Mouse (Mus musculus): ENCODE data around the gene Zswim7. TPM values are rescaled to one million over a fixed set of nuclear protein-coding genes. Genes with fewer than 3 reads are reported as not detected.
"Not testable (repeated sequence)": the region's sequence is repeated elsewhere in the genome, so short reads cannot be mapped to it uniquely, and the experiment has no call there.

The Zswim7 gene
- 20.2 and 22.1 TPM in 2 replicates for total RNA-seq (2021)
- long read RNA-seq, transcript Zswim7-201 (5 exons, 732 nt), result major isoform, 12 of 14 reads
- long read RNA-seq, partial matches to known transcripts, result 0 of 14 reads
- long read RNA-seq, other reads (novel, unspliced or antisense), result 2 of 14 reads

DNA sequence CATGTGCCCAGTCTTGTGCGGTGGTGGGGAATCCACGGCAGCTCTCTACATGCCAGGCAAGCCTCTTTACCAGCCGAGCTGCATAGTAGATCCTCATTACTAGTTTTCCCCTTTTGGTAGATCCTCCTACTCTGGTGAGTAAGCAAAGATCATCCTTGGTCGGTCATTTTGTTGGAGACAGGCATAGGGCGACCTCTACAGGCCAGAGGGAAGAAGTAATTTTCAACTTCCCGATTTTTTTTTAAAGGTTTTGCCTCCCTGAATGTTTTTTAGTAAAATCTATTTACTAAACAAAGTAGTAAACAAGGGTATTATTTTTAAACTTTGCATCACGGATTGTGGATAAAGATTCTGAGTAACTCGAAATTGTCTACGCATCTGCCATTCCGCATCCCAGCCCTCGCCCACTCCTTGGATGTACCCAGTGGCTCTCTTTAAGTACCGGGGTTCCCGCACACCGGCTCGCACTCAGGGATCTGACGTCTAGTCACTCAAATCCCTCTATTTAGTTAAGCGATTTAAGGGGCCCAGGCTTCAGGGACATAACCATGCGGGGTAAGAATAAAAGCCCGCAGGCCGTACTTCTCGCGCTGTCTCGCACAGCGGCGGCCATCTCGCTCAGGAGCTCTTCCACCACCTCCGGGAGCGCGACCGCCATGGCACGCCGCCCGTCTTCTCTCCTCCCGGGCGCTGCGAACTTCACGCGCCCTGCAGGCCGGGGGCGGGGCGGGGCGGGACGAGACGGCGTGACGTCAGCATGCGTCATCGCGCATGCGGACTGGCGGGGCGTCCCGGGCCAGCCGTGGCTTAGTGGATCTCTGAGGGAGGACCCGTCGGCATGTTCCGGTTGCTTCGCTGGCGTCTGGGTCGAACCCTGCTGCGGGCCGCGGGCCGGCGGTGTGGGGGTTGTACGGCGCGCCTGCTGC lies at the start of gene Zswim7, which contains the start of gene Ttc19:
TSS of gene Zswim7 (minus strand) at position 701 of the 926 bp plus-strand sequence.
TSS of gene Ttc19 (plus strand) at position 799 of the 926 bp plus-strand sequence.
- DNase-seq, result peak; percentile 96

DNA sequence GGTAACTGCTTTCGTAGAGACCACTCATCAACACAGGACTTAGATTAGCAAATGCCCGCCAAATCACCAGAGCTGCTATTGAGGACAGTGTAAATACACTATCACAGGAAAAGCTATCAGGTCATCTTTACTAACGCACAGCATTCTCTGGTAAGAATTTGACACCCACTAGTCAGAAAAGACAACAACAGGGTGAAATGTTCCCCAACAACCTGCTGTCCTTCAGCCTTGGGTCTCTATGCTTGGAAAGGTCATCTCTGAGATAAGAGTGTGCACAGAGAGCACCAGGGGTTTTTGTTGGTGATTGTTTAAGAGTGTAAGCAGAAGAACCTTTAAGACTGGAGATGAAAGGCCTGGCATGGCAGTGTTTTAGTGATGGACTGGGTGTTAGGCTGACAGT lies 42.5 kb upstream of the Zswim7 start:
- no peak for DNase-seq

DNA sequence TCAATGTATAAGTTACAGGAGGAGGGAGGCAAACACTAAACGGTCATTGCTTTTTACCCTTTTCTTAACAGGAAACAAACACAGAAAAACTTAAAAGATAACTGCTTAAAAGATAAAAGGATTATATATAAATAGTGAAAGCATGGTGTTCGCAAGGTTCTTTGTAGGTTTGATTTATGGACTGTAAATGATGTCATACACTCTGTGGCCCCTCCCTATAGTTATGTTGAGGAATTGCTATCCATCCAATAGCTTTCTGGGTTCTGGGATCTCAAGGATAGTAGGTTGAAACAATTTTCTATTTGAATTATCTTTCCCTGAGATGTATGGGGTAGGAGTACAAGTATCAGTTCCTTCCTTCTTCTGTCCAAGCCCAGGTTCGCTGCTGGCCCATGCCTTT lies 38.9 kb upstream of the Zswim7 start:
- DNase-seq, result no peak

DNA sequence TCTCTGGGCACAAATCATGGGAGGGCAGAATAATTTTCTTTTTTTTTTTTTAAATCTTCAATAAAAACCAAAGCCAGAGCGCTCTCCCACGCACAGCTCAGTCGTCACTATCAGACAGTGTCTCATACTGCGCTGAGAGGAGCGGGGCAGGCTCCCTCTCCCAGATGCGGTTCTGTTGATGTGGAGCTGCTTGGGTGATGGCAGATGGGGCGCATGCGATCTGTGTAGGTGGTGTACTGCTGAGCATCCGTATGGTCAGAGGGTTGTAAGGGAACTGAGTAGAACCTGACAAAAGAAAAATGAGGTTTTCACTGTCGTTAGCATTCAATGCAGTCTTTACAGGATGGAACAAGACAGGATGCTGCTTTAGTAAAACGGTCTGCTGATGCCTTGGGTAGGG lies 36.6 kb upstream of the Zswim7 start:
- DNase-seq, result no peak

DNA sequence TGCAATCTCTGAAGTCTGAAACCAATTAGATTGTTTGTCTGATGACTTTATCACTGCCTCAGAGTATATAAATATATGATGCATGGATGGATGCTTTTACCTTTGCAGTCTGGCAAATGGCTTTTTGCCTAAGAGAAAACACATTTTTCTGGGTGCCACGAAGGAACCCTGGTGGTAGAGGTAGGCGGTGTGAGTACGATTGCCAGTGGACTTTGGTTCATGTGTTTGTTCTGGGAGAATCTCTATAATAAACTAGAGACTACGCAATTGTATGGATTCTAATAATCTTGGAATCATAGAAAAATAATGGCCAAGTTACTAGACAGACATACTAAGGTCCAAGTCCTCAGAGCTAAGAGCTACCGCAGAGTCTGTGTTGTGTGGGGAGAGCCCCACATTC lies 33.8 kb upstream of the Zswim7 start:
- DNase-seq, result no peak

DNA sequence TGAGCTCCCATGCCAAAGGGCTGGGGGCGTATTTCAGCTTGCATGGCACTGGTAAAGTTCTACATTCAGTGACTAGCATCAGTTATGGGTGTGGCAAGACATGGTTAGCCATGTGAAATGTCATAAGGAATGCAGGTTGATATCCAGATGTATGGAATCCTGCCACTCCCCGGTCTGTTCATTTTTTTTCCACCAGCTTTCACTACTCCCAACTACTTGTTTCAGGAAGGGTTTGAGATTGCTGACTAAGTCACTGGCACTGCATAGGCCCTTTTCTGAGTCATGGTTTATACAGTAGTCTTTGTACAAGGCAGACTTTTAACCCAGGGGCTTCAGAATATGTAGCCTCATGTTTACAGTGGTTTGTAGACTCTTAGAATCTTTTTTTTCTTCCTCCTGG lies 28.1 kb upstream of the Zswim7 start:
- DNase-seq, result no peak

DNA sequence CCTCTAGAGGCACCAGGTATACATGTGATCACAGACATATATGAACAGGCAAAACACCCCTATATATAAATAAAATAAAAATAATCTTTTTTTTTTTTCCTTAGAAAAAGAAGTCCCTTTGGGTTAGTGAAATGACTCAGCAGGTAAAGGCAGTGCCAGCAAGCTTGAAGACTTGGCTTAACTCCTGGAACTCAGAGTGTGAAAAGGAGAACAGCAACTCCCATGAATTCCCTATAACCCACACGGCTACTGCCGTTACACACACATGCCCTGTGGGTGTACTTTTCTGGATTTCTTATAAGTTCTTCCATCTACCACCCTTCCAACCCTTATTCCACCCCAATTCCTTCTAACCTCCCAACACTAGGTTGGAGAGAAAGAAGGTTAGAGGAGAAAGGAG lies 24.7 kb upstream of the Zswim7 start:
- no peak for DNase-seq

DNA sequence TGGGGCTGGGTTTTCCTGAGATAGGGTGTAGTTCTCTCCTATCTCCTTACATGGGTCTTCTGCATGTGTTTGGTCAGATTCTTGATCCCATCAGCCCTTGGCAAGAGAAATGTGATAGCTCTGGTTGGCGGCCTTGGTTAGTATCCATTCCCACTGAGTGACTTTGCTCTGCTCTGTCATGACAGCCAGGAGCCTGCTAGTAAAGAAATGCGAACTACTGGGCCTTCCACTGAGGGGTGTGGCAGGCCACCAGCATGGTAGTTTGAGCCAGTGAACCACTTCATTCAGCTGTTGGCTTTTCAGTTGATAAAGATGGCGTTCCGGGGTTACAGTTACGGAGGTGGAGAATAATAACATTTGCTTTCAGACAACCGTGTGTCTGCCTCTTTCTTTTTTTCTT lies 17.7 kb upstream of the Zswim7 start:
- no peak for DNase-seq

DNA sequence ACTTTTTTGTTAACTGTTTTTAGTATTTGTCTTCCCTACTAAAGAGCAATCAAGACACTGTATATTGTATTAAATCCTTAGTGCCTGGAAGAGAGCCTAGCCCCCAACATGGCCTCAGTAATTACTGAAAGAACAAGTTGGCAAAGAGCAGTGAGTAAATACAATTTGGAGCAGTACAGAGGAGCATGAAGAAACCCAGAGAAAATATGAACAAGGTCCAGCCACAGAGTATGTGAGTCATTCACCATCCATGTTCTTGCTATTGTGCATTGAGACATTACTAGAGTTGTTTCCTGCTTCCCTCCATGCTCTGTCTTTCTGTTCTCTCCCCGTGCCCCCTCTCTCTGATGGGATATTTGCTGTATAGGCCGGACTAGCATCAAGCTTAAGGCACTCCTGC lies 12.9 kb upstream of the Zswim7 start:
- no peak for DNase-seq

DNA sequence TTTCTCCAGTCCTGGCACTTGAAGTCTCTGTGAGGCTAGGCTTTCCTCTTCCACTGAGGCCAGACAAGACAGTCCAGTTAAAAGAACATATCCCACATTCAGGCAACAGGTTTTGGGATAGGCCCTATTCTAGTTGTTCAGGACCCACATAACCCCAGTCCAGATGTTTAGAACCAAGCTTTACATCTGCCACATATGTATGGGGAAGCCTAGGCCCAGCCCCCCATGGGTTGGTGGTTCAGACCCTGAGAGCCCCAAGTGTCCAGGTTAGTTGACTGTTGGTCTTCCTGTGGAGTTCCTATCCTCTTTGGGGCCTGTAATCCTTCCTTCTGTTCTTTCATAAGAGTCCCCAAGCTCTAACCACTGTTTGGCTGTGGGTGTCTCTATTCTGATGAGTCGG lies 6.5 kb upstream of the Zswim7 start:
- DNase-seq, result no peak

DNA sequence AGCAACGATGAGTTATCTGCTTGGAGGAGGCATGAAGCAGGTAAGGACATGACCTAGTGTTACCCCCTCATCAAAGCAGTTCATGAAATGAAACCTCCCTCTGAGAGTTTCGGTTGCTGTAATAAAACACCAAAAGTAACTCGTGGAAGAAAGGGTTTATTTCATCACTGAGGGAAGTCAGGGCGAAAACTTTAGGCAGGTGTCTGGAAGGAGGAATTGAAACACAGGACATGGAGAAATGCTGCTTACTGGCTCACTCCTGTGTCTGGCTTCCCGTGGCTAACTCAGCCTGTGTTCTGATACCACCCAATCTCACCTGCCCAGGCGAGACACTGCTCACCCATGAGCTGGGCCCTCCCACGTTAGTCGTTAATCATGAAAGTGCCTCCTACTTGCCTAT lies 3.8 kb upstream of the Zswim7 start:
- no peak for DNase-seq

DNA sequence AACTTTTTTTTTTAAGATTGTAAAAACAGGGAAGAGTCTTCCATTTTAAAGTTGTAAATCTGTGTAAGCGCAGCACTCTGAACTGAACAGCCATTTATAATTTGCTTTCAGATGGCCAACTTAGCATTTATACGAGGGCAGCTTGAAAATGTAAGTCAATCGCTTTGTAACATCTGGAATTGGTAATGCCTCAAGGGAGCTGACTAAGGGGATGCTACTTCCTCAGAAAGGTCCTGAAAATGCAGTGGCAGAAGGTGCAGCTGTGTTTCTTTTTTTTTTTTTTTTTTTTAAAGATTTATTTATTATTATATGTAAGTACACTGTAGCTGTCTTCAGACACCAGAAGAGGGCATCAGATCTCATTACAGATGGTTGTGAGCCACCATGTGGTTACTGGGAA lies 2.8 kb upstream of the Zswim7 start:
- not testable (repeated sequence) for DNase-seq

DNA sequence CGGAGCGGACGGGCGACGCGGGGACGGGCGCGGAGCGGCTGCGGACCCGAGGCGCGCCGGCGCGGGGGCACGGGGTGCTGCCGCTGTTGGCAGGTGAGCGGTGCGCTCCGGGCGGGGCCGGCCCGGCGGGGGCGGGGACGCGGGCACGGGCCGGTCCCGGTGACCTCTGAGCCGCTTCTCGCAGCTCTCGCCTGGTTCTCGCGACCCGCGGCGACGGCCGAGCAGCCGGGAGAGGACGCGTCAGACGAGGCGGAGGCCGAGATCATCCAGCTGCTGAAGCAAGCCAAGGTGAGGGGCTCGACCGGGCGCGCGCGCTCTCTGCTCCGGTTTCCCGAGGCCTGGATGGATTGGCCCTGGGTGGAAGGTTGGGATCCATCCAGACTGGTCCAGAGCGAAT lies 424 bp upstream of the Zswim7 start:
- peak; percentile 72 for DNase-seq

DNA sequence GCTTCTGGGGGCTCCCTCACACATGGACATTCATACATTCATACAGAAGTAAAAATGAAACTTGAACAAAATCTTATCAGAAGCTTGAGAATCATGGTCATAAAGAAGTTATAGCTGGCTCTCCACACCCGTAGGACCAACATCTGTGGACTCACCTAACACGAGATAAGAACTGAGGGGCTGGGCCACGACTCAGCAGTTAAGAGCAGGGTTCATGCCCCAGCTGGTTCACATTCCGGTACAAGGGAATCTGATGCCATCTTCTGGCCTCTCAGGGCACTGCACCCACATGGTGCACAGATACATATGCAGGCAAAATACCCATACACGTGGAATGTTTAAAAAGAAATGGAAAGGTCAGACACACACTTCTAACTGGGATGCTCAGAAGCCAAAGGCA lies 3.1 kb downstream of the Zswim7 start:
- peak; percentile 61 for DNase-seq

DNA sequence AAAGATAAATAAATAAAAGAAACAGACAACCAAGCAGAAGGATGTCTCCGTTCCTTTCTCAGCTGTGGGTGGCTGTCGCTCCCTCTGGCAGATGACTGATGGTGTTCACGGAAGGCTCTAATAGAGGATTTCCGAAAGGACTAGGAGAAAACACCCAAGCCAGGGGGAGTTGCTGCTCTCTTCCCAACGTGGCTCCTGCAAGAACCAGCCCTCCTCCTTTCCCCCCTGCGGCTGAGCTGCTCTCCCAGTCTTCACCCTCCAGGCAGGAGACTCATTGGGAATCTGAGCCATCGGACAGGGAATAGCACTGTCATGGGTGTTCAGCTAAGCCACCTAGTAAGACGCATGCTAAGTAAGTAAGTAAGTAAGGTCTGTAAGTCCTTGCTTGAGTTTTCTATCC lies 4.1 kb downstream of the Zswim7 start:
- no peak for DNase-seq

DNA sequence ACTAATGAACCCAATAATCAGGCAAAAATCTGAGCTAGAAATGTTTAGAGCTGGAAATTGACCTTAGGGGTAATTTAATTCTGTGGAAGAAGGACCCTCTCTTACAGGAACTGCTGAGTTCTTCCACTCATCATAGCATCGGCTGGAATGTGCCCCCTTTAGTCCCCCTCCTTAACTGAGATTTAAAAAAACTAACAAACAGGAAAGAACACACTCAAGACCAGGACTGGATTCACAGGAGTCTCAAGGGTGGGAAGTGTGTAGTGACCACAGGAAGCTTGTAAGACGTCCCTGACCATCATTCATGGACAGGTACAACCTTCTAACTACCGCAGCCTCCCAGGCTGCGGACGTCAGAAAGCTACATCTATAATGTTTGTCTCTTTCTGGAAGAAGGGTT lies 10.3 kb downstream of the Zswim7 start:
- no peak for DNase-seq

DNA sequence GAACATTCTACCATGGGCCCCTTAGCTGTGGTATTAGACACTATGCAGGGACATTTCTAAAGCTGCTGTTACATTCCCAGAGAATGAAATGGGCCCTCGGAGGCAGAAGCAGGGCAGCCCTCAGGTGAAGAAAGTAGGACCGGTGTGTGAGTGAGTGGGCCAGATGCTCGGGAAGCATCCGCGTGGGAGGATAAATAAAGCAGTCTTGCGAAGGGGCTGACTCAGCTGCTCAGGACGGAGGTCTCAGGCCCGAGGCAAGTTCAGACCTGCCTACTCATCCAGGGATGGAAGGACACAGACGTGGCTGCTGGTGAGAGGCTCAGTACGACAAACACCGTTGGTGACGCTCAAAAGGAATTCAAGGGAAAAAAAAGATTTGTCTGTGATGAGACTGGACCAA lies 12.1 kb downstream of the Zswim7 start:
- DNase-seq, result no peak

DNA sequence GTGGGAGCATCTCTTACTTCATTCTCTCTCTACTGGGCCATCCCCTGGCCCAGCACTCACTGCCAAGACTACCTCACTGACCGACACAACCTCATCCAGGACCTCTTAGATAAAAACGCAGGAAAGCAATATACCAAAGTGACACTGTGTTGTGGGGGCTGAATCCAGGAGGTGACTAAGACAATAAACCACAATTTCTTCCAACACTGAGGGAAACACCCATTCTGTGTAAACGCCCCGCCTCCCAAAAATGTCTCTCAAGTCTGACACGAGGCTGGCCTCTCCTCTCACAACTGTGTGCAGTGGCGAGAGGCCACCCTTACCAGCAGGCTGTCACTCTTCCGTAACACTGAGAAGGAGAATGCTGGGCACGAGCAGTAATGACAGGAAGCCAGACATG lies 12.8 kb downstream of the Zswim7 start:
- DNase-seq, result no peak

DNA sequence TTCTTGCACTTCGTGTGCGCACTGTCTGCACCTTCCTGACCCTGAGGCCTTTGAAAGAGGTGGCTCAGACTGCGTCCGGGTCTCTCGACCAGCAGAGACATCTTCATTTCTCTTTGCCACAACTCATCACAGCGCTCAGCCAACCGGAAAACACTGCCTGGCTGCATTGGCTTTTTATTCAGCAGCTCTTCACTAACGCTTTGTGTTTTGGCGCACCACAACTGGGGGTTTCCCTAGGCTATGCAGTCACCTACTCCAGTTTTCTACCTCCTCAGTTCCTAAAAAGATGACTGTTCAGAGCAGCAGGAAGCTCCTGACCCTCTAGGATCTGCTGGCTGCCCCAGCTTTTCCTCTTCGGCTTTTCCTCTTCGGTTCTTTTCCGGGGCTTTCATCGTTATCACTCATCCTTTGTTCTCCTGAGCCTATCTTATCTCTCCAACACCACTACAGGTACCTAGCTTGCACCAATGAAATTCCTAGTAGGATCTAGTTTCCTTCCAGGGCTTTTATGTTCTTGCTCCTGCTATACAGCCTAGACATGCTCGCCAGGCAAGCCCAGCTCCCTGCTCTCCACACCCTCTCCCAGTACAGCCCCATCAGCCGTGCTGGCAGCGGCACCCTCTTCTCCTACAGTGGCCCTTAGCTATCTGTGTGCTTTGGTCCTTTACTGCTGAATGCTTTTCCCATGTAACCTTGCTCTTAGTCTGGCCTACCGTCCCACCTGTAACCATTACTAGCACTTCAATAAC lies 14.5 kb downstream of the Zswim7 start:
- DNase-seq, result no peak

DNA sequence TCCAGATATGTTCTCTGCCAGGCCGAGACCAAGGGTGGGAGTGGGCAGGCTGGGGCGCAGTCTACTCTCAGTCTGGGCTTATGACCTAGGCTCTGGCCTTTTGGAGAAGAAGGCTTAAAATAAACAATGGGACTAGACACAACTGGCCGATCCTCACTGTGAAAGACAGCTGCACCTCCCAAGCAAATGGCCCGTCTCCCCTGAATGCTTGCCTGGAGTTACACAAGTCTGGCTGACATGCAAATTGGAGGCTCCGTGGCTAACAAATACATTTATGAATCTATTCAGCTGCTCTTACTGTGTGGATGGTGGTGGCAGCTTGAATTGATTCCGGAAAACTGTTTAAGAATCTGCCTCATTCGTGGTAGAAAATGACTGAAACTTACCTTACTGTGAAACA lies 15.5 kb downstream of the Zswim7 start:
- no peak for DNase-seq

DNA sequence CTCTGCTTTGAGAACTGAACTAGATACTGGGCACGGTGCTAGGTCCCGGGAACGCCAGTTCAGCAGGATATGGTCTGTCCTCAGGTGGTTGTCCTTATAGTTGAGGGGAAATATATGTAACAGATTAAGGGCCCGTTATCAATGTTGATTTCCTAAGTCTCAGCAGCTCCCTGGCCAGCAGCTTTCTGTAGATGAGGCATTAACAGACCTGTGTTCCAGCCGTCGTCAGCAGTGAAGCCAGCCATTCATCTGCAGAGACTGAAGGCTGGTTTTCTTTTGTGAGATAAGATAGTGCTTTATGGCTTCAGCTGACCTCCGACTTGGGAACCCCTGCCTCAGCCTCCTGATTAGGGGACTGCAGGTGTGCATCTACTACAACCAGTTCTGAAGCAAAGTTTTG lies 17.2 kb downstream of the Zswim7 start:
- no peak for DNase-seq

DNA sequence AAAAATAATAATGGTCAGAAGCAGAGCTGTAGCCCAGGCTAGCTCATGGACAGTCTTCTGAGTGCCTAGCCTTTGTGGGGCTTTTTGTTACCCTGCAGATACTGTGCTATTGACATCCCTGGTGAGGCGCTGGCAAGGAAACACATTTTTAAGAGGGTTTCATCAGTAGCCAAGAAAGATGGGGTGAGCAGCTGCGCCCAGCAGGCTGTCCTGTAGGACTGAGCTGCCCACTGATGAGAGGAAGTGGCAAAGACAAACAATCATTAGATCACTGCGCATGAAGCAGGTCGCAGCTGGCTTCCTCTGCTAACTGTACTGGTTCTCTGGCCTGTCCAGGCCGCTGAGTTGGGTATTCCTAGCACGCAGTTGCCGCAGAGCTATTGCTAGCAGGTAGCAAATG lies 17.6 kb downstream of the Zswim7 start:
- no peak for DNase-seq

DNA sequence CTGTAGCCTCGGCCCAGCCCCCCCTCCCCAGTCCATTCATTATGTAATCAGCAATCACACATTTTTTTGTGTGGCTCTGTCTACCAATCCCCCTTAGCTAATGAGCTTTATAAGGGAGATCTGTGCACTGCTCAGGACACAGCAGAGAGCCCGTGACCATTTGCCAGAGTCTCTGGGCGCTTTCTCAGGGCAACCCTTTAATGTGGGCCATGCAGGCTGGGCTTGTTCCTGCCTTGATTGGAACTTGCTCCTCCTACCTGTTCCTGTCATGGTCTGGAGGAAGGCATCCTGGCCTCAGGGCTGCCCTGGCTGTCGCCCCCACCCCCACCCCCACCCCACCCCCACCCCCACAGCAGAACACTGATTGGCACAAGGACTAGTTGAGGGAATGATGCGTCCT lies 22.0 kb downstream of the Zswim7 start:
- DNase-seq, result no peak
